Mouse (Mus musculus): ENCODE measurements around the gene Olfml2b.

- TF ChIP-seq CTCF (IDR thresholded peaks at IDR 0.05; ENCODE audit: low read depth, low read length) (no peak), GATA1 (IDR thresholded peaks at IDR 0.05; ENCODE audit: borderline replicate concordance, low read length) (no peak)
Measured at GRCm38 (mm10) chr1:170679624-170680023, 35.3 kb downstream of the Olfml2b start.
